Mouse (Mus musculus): ENCODE data around the gene Uso1. TPM values are rescaled to one million over a fixed set of nuclear protein-coding genes. Genes with fewer than 3 reads are reported as not detected.
"Not testable (repeated sequence)": the region's sequence is repeated elsewhere in the genome, so short reads cannot be mapped to it uniquely, and the experiment has no call there.

Uso1 gene
- polyA plus RNA-seq, 1 experiment from 2014 or later = 26.7 TPM

GRCm38 (mm10) chr5:92188881-92189483, 51.2 kb downstream of the Uso1 start:
- Histone ChIP-seq H3K36me3 (ENCODE audit: control insufficient read depth, insufficient read depth, low read length) (peaks cover 37% of the 10 kb centered on the region), H3K9me3 (replicated peaks; ENCODE audit: control insufficient read depth, low read length) (peaks cover 4% of the 10 kb centered on the region; the same call in 1 of the 2 replicates), H3K9ac (ENCODE audit: low read depth, low read length) (no peak overlapping the region), H3K27ac (ENCODE audit: low read depth, low read length) (no peak overlapping the region), H3K4me1 (ENCODE audit: control insufficient read depth, insufficient read depth, low read length) (no peaks in the 10 kb centered on the region), H3K4me2 (no peak overlapping the region), H3K4me3 (ENCODE audit: low read depth, low read length) (no peak overlapping the region), H3K27me3 (ENCODE audit: control insufficient read depth, insufficient read depth, low read length) (no peaks in the 10 kb centered on the region)
- no peak for ATAC-seq (replicated peaks; ENCODE audit: insufficient number of reproducible peaks, low FRiP score, low TSS enrichment)
- WGBS (ENCODE audit: insufficient replicate concordance) = 91% methylated on average over 7 of the region's 7 CpGs

- not testable (repeated sequence) for H3K9me3 ChIP-seq (replicated peaks; ENCODE audit: control insufficient read depth, low read length); H3K9ac ChIP-seq (ENCODE audit: low read depth, low read length); H3K4me2 ChIP-seq; H3K4me3 ChIP-seq (ENCODE audit: low read depth, low read length); ATAC-seq (replicated peaks; ENCODE audit: insufficient number of reproducible peaks, low FRiP score, low TSS enrichment); H3K27me3 ChIP-seq (ENCODE audit: control insufficient read depth, insufficient read depth, low read length); H3K27ac ChIP-seq (ENCODE audit: low read depth, low read length); H3K4me1 ChIP-seq (ENCODE audit: control insufficient read depth, insufficient read depth, low read length)
- 70% methylated on average over 2 of the region's 2 CpGs for WGBS (ENCODE audit: insufficient replicate concordance)
- peaks cover 28% of the 10 kb centered on the region for H3K36me3 ChIP-seq (ENCODE audit: control insufficient read depth, insufficient read depth, low read length)
These were observed 58.0 kb downstream of the Uso1 start for GRCm38 (mm10) chr5:92195716-92196115.

GRCm38 (mm10) chr5:92196895-92197811, 59.4 kb downstream of the Uso1 start:
- 84% methylated on average over 15 of the region's 15 CpGs for WGBS (ENCODE audit: insufficient replicate concordance)

GRCm38 (mm10) chr5:92198266-92198665, 60.5 kb downstream of the Uso1 start:
- ATAC-seq (replicated peaks; ENCODE audit: insufficient number of reproducible peaks, low FRiP score, low TSS enrichment) = no peak
- H3K27me3 ChIP-seq (ENCODE audit: control insufficient read depth, insufficient read depth, low read length) = no peaks in the 10 kb centered on the region
- H3K9me3 ChIP-seq (replicated peaks; ENCODE audit: control insufficient read depth, low read length) = no peaks in the 10 kb centered on the region
- H3K36me3 ChIP-seq (ENCODE audit: control insufficient read depth, insufficient read depth, low read length) = peaks cover 38% of the 10 kb centered on the region
- no peak overlapping the region for H3K4me3 ChIP-seq (ENCODE audit: low read depth, low read length)
- H3K9ac ChIP-seq (ENCODE audit: low read depth, low read length) = no peak overlapping the region
- no peaks in the 10 kb centered on the region for H3K4me1 ChIP-seq (ENCODE audit: control insufficient read depth, insufficient read depth, low read length)
- no peak overlapping the region for H3K4me2 ChIP-seq
- H3K27ac ChIP-seq (ENCODE audit: low read depth, low read length) = no peak overlapping the region
- 77% methylated on average over 8 of the region's 8 CpGs for WGBS (ENCODE audit: insufficient replicate concordance)

More at GRCm38 (mm10) chr5:92196895-92197811, 59.4 kb downstream of the Uso1 start:
- Histone ChIP-seq H3K27me3 (ENCODE audit: control insufficient read depth, insufficient read depth, low read length) (no peaks in the 10 kb centered on the region), H3K4me3 (ENCODE audit: low read depth, low read length) (no peak overlapping the region), H3K27ac (ENCODE audit: low read depth, low read length) (no peak overlapping the region), H3K9ac (ENCODE audit: low read depth, low read length) (no peak overlapping the region), H3K4me2 (no peak overlapping the region), H3K36me3 (ENCODE audit: control insufficient read depth, insufficient read depth, low read length) (peaks cover 38% of the 10 kb centered on the region), H3K4me1 (ENCODE audit: control insufficient read depth, insufficient read depth, low read length) (no peaks in the 10 kb centered on the region), H3K9me3 (replicated peaks; ENCODE audit: control insufficient read depth, low read length) (no peaks in the 10 kb centered on the region)
- no peak for ATAC-seq (replicated peaks; ENCODE audit: insufficient number of reproducible peaks, low FRiP score, low TSS enrichment)

- Histone ChIP-seq H3K4me3 (ENCODE audit: low read depth, low read length) (no peak overlapping the region), H3K4me1 (ENCODE audit: control insufficient read depth, insufficient read depth, low read length) (peaks cover 3% of the 10 kb centered on the region; the same call in 1 of the 2 replicates), H3K9ac (ENCODE audit: low read depth, low read length) (no peak overlapping the region), H3K4me2 (no peak overlapping the region), H3K9me3 (replicated peaks; ENCODE audit: control insufficient read depth, low read length) (no peaks in the 10 kb centered on the region), H3K36me3 (ENCODE audit: control insufficient read depth, insufficient read depth, low read length) (peaks cover 27% of the 10 kb centered on the region), H3K27me3 (ENCODE audit: control insufficient read depth, insufficient read depth, low read length) (no peaks in the 10 kb centered on the region), H3K27ac (ENCODE audit: low read depth, low read length) (no peak overlapping the region)
- WGBS (ENCODE audit: insufficient replicate concordance) = 48% methylated on average over 6 of the region's 6 CpGs
- ATAC-seq (replicated peaks; ENCODE audit: insufficient number of reproducible peaks, low FRiP score, low TSS enrichment) = 0 out of 2 replicates have a peak, but pooled peaks have one; percentile 39
These were observed 66.7 kb downstream of the Uso1 start for GRCm38 (mm10) chr5:92204162-92205036.

- no peak overlapping the region for H3K9ac ChIP-seq (ENCODE audit: low read depth, low read length)
- H3K36me3 ChIP-seq (ENCODE audit: control insufficient read depth, insufficient read depth, low read length) = peaks cover 22% of the 10 kb centered on the region
- no peak for ATAC-seq (replicated peaks; ENCODE audit: insufficient number of reproducible peaks, low FRiP score, low TSS enrichment)
- H3K27me3 ChIP-seq (ENCODE audit: control insufficient read depth, insufficient read depth, low read length) = no peaks in the 10 kb centered on the region
- H3K4me3 ChIP-seq (ENCODE audit: low read depth, low read length) = no peak overlapping the region
- H3K4me2 ChIP-seq = no peak overlapping the region
- peaks cover 3% of the 10 kb centered on the region; the same call in 1 of the 2 replicates for H3K4me1 ChIP-seq (ENCODE audit: control insufficient read depth, insufficient read depth, low read length)
- no peak overlapping the region for H3K27ac ChIP-seq (ENCODE audit: low read depth, low read length)
- H3K9me3 ChIP-seq (replicated peaks; ENCODE audit: control insufficient read depth, low read length) = no peaks in the 10 kb centered on the region
- WGBS (ENCODE audit: insufficient replicate concordance) = 92% methylated on average over 7 of the region's 7 CpGs
These were observed 67.4 kb downstream of the Uso1 start for GRCm38 (mm10) chr5:92205184-92205583.

GRCm38 (mm10) chr5:92205706-92206105, 68.0 kb downstream of the Uso1 start:
- no peaks in the 10 kb centered on the region for H3K9me3 ChIP-seq (replicated peaks; ENCODE audit: control insufficient read depth, low read length)
- no peak for ATAC-seq (replicated peaks; ENCODE audit: insufficient number of reproducible peaks, low FRiP score, low TSS enrichment)
- no peak overlapping the region for H3K9ac ChIP-seq (ENCODE audit: low read depth, low read length)
- peaks cover 3% of the 10 kb centered on the region; the same call in 1 of the 2 replicates for H3K4me1 ChIP-seq (ENCODE audit: control insufficient read depth, insufficient read depth, low read length)
- H3K27ac ChIP-seq (ENCODE audit: low read depth, low read length) = no peak overlapping the region
- H3K27me3 ChIP-seq (ENCODE audit: control insufficient read depth, insufficient read depth, low read length) = no peaks in the 10 kb centered on the region
- no peak overlapping the region for H3K4me2 ChIP-seq
- no peak overlapping the region for H3K4me3 ChIP-seq (ENCODE audit: low read depth, low read length)
- 96% methylated on average over 5 of the region's 5 CpGs for WGBS (ENCODE audit: insufficient replicate concordance)
- peaks cover 21% of the 10 kb centered on the region for H3K36me3 ChIP-seq (ENCODE audit: control insufficient read depth, insufficient read depth, low read length)

- H3K9me3 ChIP-seq (replicated peaks; ENCODE audit: control insufficient read depth, low read length) = no peaks in the 10 kb centered on the region
- H3K4me1 ChIP-seq (ENCODE audit: control insufficient read depth, insufficient read depth, low read length) = peaks cover 3% of the 10 kb centered on the region; the same call in 1 of the 2 replicates
- no peak overlapping the region for H3K4me3 ChIP-seq (ENCODE audit: low read depth, low read length)
- H3K27me3 ChIP-seq (ENCODE audit: control insufficient read depth, insufficient read depth, low read length) = no peaks in the 10 kb centered on the region
- H3K36me3 ChIP-seq (ENCODE audit: control insufficient read depth, insufficient read depth, low read length) = peaks cover 18% of the 10 kb centered on the region
- WGBS (ENCODE audit: insufficient replicate concordance) = 90% methylated on average over 6 of the region's 6 CpGs
- no peak overlapping the region for H3K27ac ChIP-seq (ENCODE audit: low read depth, low read length)
- H3K9ac ChIP-seq (ENCODE audit: low read depth, low read length) = no peak overlapping the region
- ATAC-seq (replicated peaks; ENCODE audit: insufficient number of reproducible peaks, low FRiP score, low TSS enrichment) = no peak
- H3K4me2 ChIP-seq = no peak overlapping the region
These were observed 68.4 kb downstream of the Uso1 start for GRCm38 (mm10) chr5:92206121-92206520.

All from heart, embryonic 11.5 days (tissue).